Mouse (Mus musculus): Measurements from ENCODE around the gene Smurf1. TPM values are rescaled to one million over a fixed set of nuclear protein-coding genes. Genes with fewer than 3 reads are reported as not detected.

The Smurf1 gene
- polyA plus RNA-seq, 1 experiment from 2014 or later: 44.2 TPM

DNA sequence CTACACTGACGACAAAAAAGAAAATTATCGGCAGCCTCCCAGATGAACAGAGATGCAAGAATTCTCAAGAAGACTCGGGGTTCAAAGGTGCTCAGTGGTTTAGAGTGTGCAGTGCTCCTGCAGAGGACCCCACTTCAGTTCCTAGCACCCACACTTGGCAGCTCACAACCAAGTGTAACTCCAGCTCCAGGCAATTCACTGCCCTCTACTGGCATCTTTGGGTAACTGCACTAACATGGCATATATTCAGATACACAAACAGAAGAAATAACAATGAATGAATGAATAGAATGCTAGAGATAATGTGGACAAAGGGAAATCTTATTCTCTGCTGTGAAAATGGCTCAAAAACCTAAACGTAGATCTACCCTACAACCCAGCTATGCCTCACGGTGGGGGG is 19.2 kb upstream of the Smurf1 start:
- no peaks in the 10 kb centered on the region for H3K9me3 ChIP-seq
- H3K4me1 ChIP-seq: no peaks in the 10 kb centered on the region
- no peaks in the 10 kb centered on the region for H3K36me3 ChIP-seq (replicated peaks)
- no peak for ATAC-seq (replicated peaks)
- H3K27ac ChIP-seq: no peak overlapping the region
- H3K27me3 ChIP-seq (replicated peaks): no peaks in the 10 kb centered on the region
- H3K4me2 ChIP-seq: no peak overlapping the region
- H3K9ac ChIP-seq: no peak overlapping the region
- no peak overlapping the region for H3K4me3 ChIP-seq
- 96% methylated on average over 5 of the region's 5 CpGs for WGBS

DNA sequence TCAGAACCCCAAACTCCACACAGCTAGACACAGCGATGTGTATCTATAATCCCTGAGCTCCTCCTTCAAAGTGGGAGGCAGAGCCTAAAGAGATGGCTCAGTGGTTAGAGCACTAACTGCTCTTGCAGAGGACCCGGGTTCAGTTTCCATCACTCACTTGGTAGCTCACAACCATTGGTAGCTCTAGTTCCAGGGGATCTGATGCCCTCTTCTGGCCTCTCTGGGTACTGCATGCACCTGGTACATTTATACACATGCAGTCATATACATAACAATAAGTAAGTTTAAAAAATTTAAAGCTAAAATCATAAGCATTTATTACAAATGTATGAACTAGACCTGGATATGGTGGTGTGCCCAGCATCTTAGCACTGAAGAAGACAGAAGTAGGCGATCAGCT is 17.6 kb upstream of the Smurf1 start:
- no peak for ATAC-seq (replicated peaks)
- Histone ChIP-seq H3K4me1 (no peaks in the 10 kb centered on the region), H3K27me3 (replicated peaks) (no peaks in the 10 kb centered on the region), H3K9me3 (no peaks in the 10 kb centered on the region), H3K4me2 (no peak overlapping the region), H3K27ac (no peak overlapping the region), H3K9ac (no peak overlapping the region), H3K36me3 (replicated peaks) (no peaks in the 10 kb centered on the region), H3K4me3 (no peak overlapping the region)
- 99% methylated on average over 3 of the region's 3 CpGs for WGBS

DNA sequence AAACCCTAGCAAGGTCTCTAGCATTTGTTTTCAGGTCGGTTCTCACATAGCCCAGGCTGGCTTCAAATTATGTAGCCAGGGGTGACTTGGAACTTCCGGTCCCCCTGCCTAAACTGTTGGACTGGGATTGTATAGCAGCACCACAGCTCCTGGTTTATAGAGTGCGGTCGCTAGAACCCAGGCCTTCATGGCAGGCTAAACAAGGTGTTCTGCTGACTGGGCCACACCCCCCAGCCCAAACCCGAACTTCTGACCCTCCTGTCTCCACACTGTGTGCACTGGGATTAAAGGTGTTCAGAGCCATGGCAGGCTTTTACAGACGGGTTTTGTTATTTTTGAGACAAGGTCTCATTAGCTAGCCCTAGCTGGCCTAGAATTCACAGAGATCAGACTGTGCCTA is 13.5 kb upstream of the Smurf1 start:
- Histone ChIP-seq H3K4me3 (no peak overlapping the region), H3K4me1 (no peaks in the 10 kb centered on the region), H3K4me2 (no peak overlapping the region), H3K9ac (no peak overlapping the region), H3K27ac (no peak overlapping the region), H3K9me3 (no peaks in the 10 kb centered on the region), H3K27me3 (replicated peaks) (no peaks in the 10 kb centered on the region), H3K36me3 (replicated peaks) (no peaks in the 10 kb centered on the region)
- 88% methylated on average over 6 of the region's 6 CpGs for WGBS
- ATAC-seq (replicated peaks): no peak

DNA sequence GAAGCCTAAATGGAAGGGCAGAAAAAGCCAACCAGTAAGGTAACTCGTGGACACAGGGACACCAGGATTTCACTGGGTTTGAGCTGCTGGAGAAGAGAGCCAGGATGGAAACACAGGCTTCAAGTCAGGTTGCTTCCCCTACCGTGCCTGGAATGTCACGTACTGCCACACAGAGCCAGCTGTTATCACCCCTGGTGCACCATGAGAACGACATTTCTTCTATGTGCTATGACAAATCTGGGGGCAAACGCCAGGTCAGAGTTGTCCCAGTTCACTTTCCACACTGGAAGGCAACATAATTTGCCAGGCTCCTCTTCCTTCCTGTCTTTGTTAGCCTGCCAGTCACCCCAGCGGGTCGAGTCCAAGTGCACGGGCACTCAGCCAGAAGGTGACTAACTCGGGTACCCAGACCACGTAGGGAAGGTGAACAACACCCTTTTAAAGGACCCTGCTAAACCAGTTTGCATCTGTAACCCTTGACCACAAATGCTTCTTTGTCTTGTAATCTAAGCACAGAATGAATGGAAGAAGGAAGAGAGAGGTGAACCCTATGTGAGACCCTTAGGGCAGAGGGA is 13.0 kb upstream of the Smurf1 start:
- Histone ChIP-seq H3K4me2 (no peak overlapping the region), H3K4me1 (no peaks in the 10 kb centered on the region), H3K9ac (no peak overlapping the region), H3K9me3 (no peaks in the 10 kb centered on the region), H3K27me3 (replicated peaks) (no peaks in the 10 kb centered on the region), H3K4me3 (no peak overlapping the region), H3K27ac (no peak overlapping the region), H3K36me3 (replicated peaks) (no peaks in the 10 kb centered on the region)
- ATAC-seq (replicated peaks): no peak
- 84% methylated on average over 10 of the region's 10 CpGs for WGBS

DNA sequence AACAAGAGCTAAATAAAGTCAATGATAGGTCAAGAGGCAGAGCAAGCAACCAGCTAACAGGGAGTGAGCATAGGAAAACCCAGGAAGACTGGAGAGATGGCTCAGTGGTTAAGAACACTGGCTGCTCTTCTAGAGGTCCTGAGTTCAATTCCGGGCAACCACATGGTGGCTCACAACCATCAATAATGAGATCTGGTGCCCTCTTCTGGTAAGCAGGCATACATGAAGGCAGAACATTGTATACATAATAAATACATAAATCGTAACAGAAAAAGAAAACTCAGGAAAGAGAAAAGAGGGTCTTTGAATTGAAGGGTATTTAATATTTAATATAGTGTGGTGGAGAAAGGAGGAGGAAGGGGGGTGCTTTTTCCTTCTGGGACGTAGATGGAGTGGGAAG is 5.6 kb upstream of the Smurf1 start:
- no peak overlapping the region for H3K27ac ChIP-seq
- no peak overlapping the region for H3K9ac ChIP-seq
- no peak overlapping the region for H3K4me2 ChIP-seq
- 0 out of 2 replicates have a peak, but pooled peaks cover 3% of the 10 kb centered on the region for H3K27me3 ChIP-seq (replicated peaks)
- 85% methylated on average over 3 of the region's 3 CpGs for WGBS
- H3K4me3 ChIP-seq: no peak overlapping the region
- peaks cover 6% of the 10 kb centered on the region for H3K4me1 ChIP-seq
- ATAC-seq (replicated peaks): no peak
- H3K36me3 ChIP-seq (replicated peaks): no peaks in the 10 kb centered on the region
- no peaks in the 10 kb centered on the region for H3K9me3 ChIP-seq

DNA sequence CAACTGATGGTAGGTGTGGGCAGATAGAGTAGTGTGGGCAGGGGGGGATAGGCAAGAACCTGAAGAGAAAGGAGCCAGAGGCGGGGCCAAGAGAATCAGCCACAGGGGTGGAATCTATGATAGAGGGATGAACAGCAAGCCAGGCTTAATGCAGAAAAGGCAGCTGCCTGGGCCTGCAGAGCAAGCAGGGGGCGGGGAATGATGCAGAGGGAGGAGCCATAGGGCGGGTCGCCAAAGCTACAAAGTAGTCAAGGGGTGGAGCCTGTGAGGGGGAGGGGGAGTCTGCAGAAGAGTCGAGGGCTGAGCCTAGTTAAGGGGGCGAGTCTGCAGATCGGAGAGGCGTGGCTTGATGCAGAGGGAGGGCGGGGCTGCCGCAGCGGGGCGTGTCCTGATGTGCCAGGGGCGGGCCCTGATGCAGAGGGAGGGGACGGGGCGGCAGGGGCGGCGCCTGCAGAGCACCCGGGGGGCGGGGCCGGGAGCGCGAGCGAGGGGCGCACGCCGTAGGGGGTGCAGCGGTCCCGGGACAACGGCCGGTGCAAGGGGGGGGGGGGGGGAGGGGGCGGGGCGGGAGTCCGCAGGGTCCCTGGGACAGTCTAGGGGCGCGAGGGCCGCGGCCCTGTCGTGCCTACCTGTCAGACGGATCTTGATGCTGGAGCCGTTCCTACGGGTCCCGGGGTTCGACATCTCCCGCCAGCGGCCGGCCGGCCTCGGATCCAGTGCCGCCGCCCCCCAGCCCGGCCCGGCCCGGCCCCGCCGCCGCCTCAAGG is 592 bp downstream of the Smurf1 start:
- peak; percentile 77 for ATAC-seq (replicated peaks)
- peak overlapping the region; percentile 99 for H3K9ac ChIP-seq
- H3K27ac ChIP-seq: peak overlapping the region; percentile 88
- no peaks in the 10 kb centered on the region for H3K36me3 ChIP-seq (replicated peaks)
- peak overlapping the region; percentile 94 for H3K4me3 ChIP-seq
- 0 out of 2 replicates have a peak, but pooled peaks cover 3% of the 10 kb centered on the region for H3K27me3 ChIP-seq (replicated peaks)
- under 1% methylated on average over 11 of the region's 56 CpGs for WGBS
- peaks cover 40% of the 10 kb centered on the region for H3K4me1 ChIP-seq
- no peaks in the 10 kb centered on the region for H3K9me3 ChIP-seq
- H3K4me2 ChIP-seq: peak overlapping the region; percentile 86

GRCm38 (mm10) chr5:144964465-144964864 is 1.2 kb downstream of the Smurf1 start:
- Histone ChIP-seq H3K36me3 (replicated peaks) (no peaks in the 10 kb centered on the region), H3K4me2 (peak overlapping the region; percentile 86), H3K9me3 (no peaks in the 10 kb centered on the region), H3K4me1 (peaks cover 40% of the 10 kb centered on the region), H3K4me3 (peak overlapping the region; percentile 94), H3K27me3 (replicated peaks) (0 out of 2 replicates have a peak, but pooled peaks cover 3% of the 10 kb centered on the region), H3K27ac (peak overlapping the region; percentile 88), H3K9ac (no peak overlapping the region)
- peak; percentile 53 for ATAC-seq (replicated peaks)
- WGBS: 21% methylated on average over 8 of the region's 8 CpGs

GRCm38 (mm10) chr5:144963817-144964261 is 1.8 kb downstream of the Smurf1 start:
- H3K27ac ChIP-seq: 0 out of 2 replicates have a peak overlapping the region, but pooled peaks have one; percentile 88
- H3K9ac ChIP-seq: no peak overlapping the region
- H3K27me3 ChIP-seq (replicated peaks): 0 out of 2 replicates have a peak, but pooled peaks cover 3% of the 10 kb centered on the region
- no peak; the same call in 1 of the 2 replicates for ATAC-seq (replicated peaks)
- H3K4me2 ChIP-seq: peak overlapping the region; percentile 86
- WGBS: 8% methylated on average over 13 of the region's 13 CpGs
- H3K36me3 ChIP-seq (replicated peaks): no peaks in the 10 kb centered on the region
- peak overlapping the region; percentile 94 for H3K4me3 ChIP-seq
- no peaks in the 10 kb centered on the region for H3K9me3 ChIP-seq
- H3K4me1 ChIP-seq: peaks cover 40% of the 10 kb centered on the region

DNA sequence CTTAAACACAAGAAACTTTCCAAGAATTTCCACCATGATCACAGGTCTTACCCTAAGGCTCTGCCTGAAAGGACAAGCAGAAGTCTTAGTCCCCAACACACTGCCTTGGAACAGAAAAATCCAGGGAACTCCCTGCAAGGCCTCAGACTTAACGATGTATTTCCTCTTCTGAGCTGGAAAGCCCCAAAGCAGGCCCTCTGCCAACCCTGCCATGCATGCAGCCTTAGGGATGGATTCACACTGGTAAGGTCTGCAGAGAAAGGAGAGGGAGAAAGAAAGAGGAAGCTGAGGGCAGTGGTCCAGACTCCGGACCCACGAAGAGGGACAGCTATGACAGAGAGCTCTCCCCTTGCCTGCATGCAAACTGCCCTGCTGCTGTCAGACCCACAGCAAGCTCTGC is 2.2 kb downstream of the Smurf1 start:
- Histone ChIP-seq H3K27ac (0 out of 2 replicates have a peak overlapping the region, but pooled peaks have one; percentile 88), H3K4me3 (peak overlapping the region; percentile 94), H3K4me1 (peaks cover 40% of the 10 kb centered on the region), H3K36me3 (replicated peaks) (no peaks in the 10 kb centered on the region), H3K27me3 (replicated peaks) (0 out of 2 replicates have a peak, but pooled peaks cover 3% of the 10 kb centered on the region), H3K9me3 (no peaks in the 10 kb centered on the region), H3K9ac (no peak overlapping the region), H3K4me2 (peak overlapping the region; percentile 86)
- ATAC-seq (replicated peaks): no peak
- 44% methylated on average over 3 of the region's 3 CpGs for WGBS

- WGBS: 84% methylated on average over 9 of the region's 9 CpGs
- Histone ChIP-seq H3K4me2 (no peak overlapping the region), H3K4me3 (no peak overlapping the region), H3K9me3 (no peaks in the 10 kb centered on the region), H3K27me3 (replicated peaks) (no peaks in the 10 kb centered on the region), H3K27ac (no peak overlapping the region), H3K9ac (no peak overlapping the region), H3K4me1 (peaks cover 22% of the 10 kb centered on the region), H3K36me3 (replicated peaks) (no peaks in the 10 kb centered on the region)
- no peak for ATAC-seq (replicated peaks)
Observed at GRCm38 (mm10) chr5:144958271-144958670, 7.4 kb downstream of the Smurf1 start.

- no peak; the same call in 1 of the 2 replicates for ATAC-seq (replicated peaks)
- no peaks in the 10 kb centered on the region for H3K36me3 ChIP-seq (replicated peaks)
Observed at GRCm38 (mm10) chr5:144954432-144954831, 11.2 kb downstream of the Smurf1 start.

GRCm38 (mm10) chr5:144952592-144952991 is 13.1 kb downstream of the Smurf1 start:
- Histone ChIP-seq H3K4me3 (no peak overlapping the region), H3K36me3 (replicated peaks) (no peaks in the 10 kb centered on the region), H3K4me1 (peaks cover 23% of the 10 kb centered on the region), H3K4me2 (no peak overlapping the region), H3K9me3 (no peaks in the 10 kb centered on the region), H3K27ac (0 out of 2 replicates have a peak overlapping the region, but pooled peaks have one; percentile 3), H3K9ac (no peak overlapping the region), H3K27me3 (replicated peaks) (no peaks in the 10 kb centered on the region)
- no peak for ATAC-seq (replicated peaks)
- 74% methylated on average over 2 of the region's 2 CpGs for WGBS

More at GRCm38 (mm10) chr5:144954432-144954831, 11.2 kb downstream of the Smurf1 start:
- Histone ChIP-seq H3K4me1 (peaks cover 15% of the 10 kb centered on the region), H3K27me3 (replicated peaks) (no peaks in the 10 kb centered on the region), H3K9ac (no peak overlapping the region), H3K9me3 (no peaks in the 10 kb centered on the region), H3K4me2 (no peak overlapping the region), H3K4me3 (no peak overlapping the region), H3K27ac (no peak overlapping the region)
- WGBS: 94% methylated on average over 7 of the region's 7 CpGs

Data from midbrain, embryonic 15.5 days (tissue).